Mouse (Mus musculus) ES-E14 (cell line): Measurements from ENCODE around the gene Il13. TPM values are rescaled to one million over a fixed set of nuclear protein-coding genes. Genes with fewer than 3 reads are reported as not detected.

Experiments
- DNase-seq: peaks from one replicate; pipeline ENCODE4 v3.0.0-alpha.2; 2013; ENCODE audit warnings: low read depth, low spot score
- H3K27ac ChIP-seq: 2 replicates; pipeline ENCODE4 v1.5.1; 2012; ENCODE audit warnings: low read depth, mild to moderate bottlenecking, low read length, moderate library complexity, mixed read lengths; ENCODE audit not compliant: poor library complexity, insufficient read depth, severe bottlenecking
- H3K36me3 ChIP-seq: 2 replicates; pipeline ENCODE4 v1.6.1; 2012; ENCODE audit warnings: mild to moderate bottlenecking, low read length, moderate library complexity, mixed read lengths; ENCODE audit not compliant: control insufficient read depth, poor library complexity, insufficient read depth, severe bottlenecking
- H3K4me1 ChIP-seq, 2 experiments: fragments of 150-350 bp in 1 of 2; sonication (generic) in 1 of 2; 2 replicates each; pipeline ENCODE4 v1.6.1; 2012; ENCODE audit warnings: low read length in 2 of 2, mild to moderate bottlenecking in 1 of 2, mixed read lengths in 1 of 2; ENCODE audit not compliant: control insufficient read depth in 2 of 2, insufficient read depth in 2 of 2, poor library complexity in 1 of 2
- H3K4me3 ChIP-seq, 2 experiments: fragments of 150-350 bp in 1 of 2; sonication (generic) in 1 of 2; 2 replicates each; pipeline ENCODE4 v1.5.1; 2012; ENCODE audit warnings: low read length in 2 of 2, low read depth in 1 of 2, mild to moderate bottlenecking in 1 of 2, mixed read lengths in 1 of 2; ENCODE audit not compliant: insufficient read depth in 1 of 2, poor library complexity in 1 of 2, severe bottlenecking in 1 of 2
- H3K9ac ChIP-seq: 2 replicates; pipeline ENCODE4 v1.6.1; 2012; ENCODE audit warnings: low read depth, mild to moderate bottlenecking, low read length, mixed read lengths; ENCODE audit not compliant: poor library complexity, insufficient read depth, severe bottlenecking
- H3K9me3 ChIP-seq: fragments of 150-350 bp; sonication (generic); 2 replicates; pipeline ENCODE4 v1.6.1; 2012; ENCODE audit warnings: low read depth, mild to moderate bottlenecking, low read length; ENCODE audit not compliant: control insufficient read depth, insufficient read depth
- CHD2 ChIP-seq: IDR thresholded peaks from 2 replicates; pipeline ENCODE4 v1.6.1; 2014; ENCODE audit warnings: mild to moderate bottlenecking, low read depth, low read length, inconsistent platforms
- HCFC1 ChIP-seq: IDR thresholded peaks from 2 replicates; pipeline ENCODE4 v1.6.1; 2012; ENCODE audit warnings: low read length, inconsistent platforms, borderline replicate concordance; ENCODE audit not compliant: insufficient read depth
- MAFK ChIP-seq: IDR thresholded peaks from 2 replicates; pipeline ENCODE4 v1.6.1; 2014; ENCODE audit warnings: mild to moderate bottlenecking, low read depth, low read length, inconsistent platforms; ENCODE audit not compliant: insufficient read depth
- ZC3H11A ChIP-seq: IDR thresholded peaks from 2 replicates; pipeline ENCODE4 v1.6.1; 2012; ENCODE audit warnings: low read depth, mild to moderate bottlenecking, inconsistent platforms, low read length, borderline replicate concordance
- ZNF384 ChIP-seq: IDR thresholded peaks from 2 replicates; pipeline ENCODE4 v1.6.1; 2012; ENCODE audit warnings: low read depth, low read length, inconsistent platforms
- in situ Hi-C, 2 experiments: fragments of 600-800 bp; cut with MboI; formaldehyde crosslinking; loops; one replicate each; pipeline ENCODE4 v1.15.1; 2025; ENCODE audit warnings: low sequenced_read_pairs in 2 of 2, inconsistent platforms in 1 of 2; ENCODE audit not compliant: unreplicated experiment in 2 of 2
- total RNA-seq: library from RNA; depleted of rRNA; stranded (reverse); fragments of 300-350 nt; gene quantifications from 2 replicates; pipeline ENCODE4 v1.2.3, GENCODE M21; 2012

Gene Il13
- total RNA-seq, 1 experiment = not detected

- H3K9me3 ChIP-seq = no peaks in the 10 kb centered on the region
- H3K9ac ChIP-seq = no peak overlapping the region
- no peak for DNase-seq
- peaks cover 17% of the 10 kb centered on the region for H3K36me3 ChIP-seq
- no peak overlapping the region for H3K27ac ChIP-seq
- no peaks in the 10 kb centered on the region for H3K4me1 ChIP-seq
- H3K4me3 ChIP-seq = no peak overlapping the region
- in situ Hi-C loops = no loop called here
- no peak for TF ChIP-seq MAFK
- no peak for TF ChIP-seq ZC3H11A
- TF ChIP-seq ZNF384 = no peak
- TF ChIP-seq HCFC1 = no peak
- no peak for TF ChIP-seq CHD2
These were observed 22.2 kb upstream of the Il13 start for GRCm38 (mm10) chr11:53656558-53657202.

- Histone ChIP-seq H3K4me3 (no peak overlapping the region), H3K9me3 (no peaks in the 10 kb centered on the region), H3K36me3 (peaks cover 28% of the 10 kb centered on the region), H3K9ac (no peak overlapping the region), H3K27ac (no peak overlapping the region), H3K4me1 (no peaks in the 10 kb centered on the region)
- no peak for DNase-seq
- TF ChIP-seq HCFC1 (no peak), CHD2 (no peak), ZNF384 (no peak), ZC3H11A (no peak), MAFK (no peak)
- in situ Hi-C loops = no loop called here
These were observed 20.5 kb upstream of the Il13 start for GRCm38 (mm10) chr11:53655043-53655442.

- no peaks in the 10 kb centered on the region for H3K9me3 ChIP-seq
- no peak overlapping the region for H3K9ac ChIP-seq
- H3K36me3 ChIP-seq = peaks cover 34% of the 10 kb centered on the region
- in situ Hi-C loops = no loop called here
- no peak for DNase-seq
- H3K4me3 ChIP-seq = no peak overlapping the region
- H3K27ac ChIP-seq = no peak overlapping the region
- TF ChIP-seq CHD2 = no peak
- H3K4me1 ChIP-seq = no peaks in the 10 kb centered on the region
These were observed 17.9 kb upstream of the Il13 start for GRCm38 (mm10) chr11:53652427-53652826.

- no peak for TF ChIP-seq MAFK
- no peak for TF ChIP-seq ZNF384
- no peak for TF ChIP-seq CHD2
- no peak for TF ChIP-seq HCFC1
- TF ChIP-seq ZC3H11A = no peak
- Histone ChIP-seq H3K36me3 (peaks cover 32% of the 10 kb centered on the region), H3K9ac (no peak overlapping the region), H3K9me3 (no peaks in the 10 kb centered on the region), H3K4me1 (no peaks in the 10 kb centered on the region), H3K27ac (no peak overlapping the region), H3K4me3 (no peak overlapping the region)
- in situ Hi-C loops = no loop called here
- no peak for DNase-seq
These were observed 16.9 kb upstream of the Il13 start for GRCm38 (mm10) chr11:53651441-53651840.

- no peak overlapping the region for H3K9ac ChIP-seq
- no peaks in the 10 kb centered on the region for H3K36me3 ChIP-seq
- H3K9me3 ChIP-seq = no peaks in the 10 kb centered on the region
- H3K4me3 ChIP-seq = no peak overlapping the region
- no peak overlapping the region for H3K27ac ChIP-seq
- in situ Hi-C loops = no loop called here
- no peak for DNase-seq
- TF ChIP-seq HCFC1 (no peak), CHD2 (no peak), ZNF384 (no peak), ZC3H11A (no peak), MAFK (no peak)
- peaks cover 0 to 3% of the 10 kb centered on the region in 2 experiments; a peak in 1 of 4 replicates for H3K4me1 ChIP-seq
These were observed 9.5 kb upstream of the Il13 start for GRCm38 (mm10) chr11:53644017-53644416.
